Mouse (Mus musculus): ENCODE measurements around the gene Olfm2.

GRCm38 (mm10) chr9:20685081-20685861 is 60.9 kb downstream of the Olfm2 start:
- TF ChIP-seq EP300 (IDR thresholded peaks at IDR 0.05; ENCODE audit: low read depth) (no peak), CTCF (IDR thresholded peaks at IDR 0.05; ENCODE audit: low read depth) (no peak)

Data from liver, postnatal 0 days (tissue).